Mouse (Mus musculus) liver, adult (tissue): ENCODE measurements around the gene Serpina1e.

Source experiments
- GATA4 ChIP-seq: IDR thresholded peaks from 2 replicates; pipeline ENCODE4 v1.6.1; 2014; ENCODE audit warnings: mild to moderate bottlenecking, low read length; ENCODE audit not compliant: insufficient replicate concordance

The Serpina1e gene

DNA sequence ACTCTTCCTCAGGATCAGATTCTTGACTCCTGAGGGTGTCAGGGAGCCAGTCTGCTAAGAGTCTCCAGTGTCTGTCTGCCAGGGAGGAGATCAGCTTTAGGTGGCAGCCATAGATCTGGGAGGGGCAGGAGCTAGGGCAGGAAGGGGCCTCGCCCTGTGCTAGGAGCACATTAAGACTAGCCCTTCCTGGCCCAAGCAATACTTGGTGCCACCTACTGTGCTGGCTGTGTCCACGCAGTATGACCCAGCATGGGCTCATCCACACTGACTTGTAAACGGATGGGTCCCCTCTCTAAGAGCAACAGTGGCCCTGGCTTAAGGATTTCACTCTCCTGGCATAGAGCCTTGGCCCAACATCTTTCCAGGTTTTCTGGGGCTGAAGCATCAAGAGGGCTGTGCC, at the start of gene Serpina1e:
Serpina1e (minus strand) TSS at position 178 of the 400 bp plus-strand sequence.
- TF ChIP-seq GATA4: no peak

DNA sequence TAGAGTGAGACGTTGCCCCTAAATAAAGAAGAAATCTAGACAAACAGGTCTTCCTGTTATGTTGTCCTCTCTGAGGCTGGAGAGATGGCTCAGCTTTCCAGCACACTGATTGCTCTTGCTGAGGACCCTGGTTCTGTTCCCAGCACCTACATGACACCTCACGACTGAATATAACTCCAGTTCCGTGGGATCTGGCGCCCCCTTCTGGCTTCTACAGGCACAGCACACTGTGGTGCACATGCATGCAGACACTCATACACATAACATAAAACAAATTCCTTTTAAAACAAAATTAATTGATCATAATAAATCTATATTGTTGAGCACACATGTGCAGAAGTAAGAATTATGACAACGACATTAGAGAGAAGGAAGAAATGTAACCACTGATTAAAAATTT, 45.9 kb upstream of the Serpina1e start:
- no peak for TF ChIP-seq GATA4

- TF ChIP-seq GATA4: no peak
Observed at GRCm38 (mm10) chr12:104003238-104003612, 44.5 kb upstream of the Serpina1e start.

GRCm38 (mm10) chr12:104002569-104003237, 43.9 kb upstream of the Serpina1e start:
- TF ChIP-seq GATA4: peak; percentile 37; the same call in 1 of the 2 replicates

GRCm38 (mm10) chr12:104000594-104000993, 41.8 kb upstream of the Serpina1e start:
- no peak for TF ChIP-seq GATA4

DNA sequence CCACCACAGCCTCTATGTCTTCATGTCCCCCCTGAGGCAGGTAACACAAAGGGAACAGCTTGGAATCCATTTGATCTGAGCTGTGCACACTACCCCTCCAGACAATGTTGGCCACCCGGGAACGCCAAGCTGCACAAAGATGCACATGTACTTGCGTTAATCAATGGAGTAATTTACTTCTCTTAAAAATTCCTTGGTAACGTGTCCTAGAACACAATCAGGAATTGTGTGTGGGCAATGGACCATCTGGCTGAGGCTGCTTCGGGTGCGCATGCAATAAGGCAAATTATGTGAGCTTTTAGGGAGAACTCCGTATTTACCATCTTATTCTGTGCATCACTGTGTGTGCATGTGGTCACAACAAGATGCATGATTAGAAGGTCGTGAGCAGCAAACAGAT, 40.8 kb upstream of the Serpina1e start:
- TF ChIP-seq GATA4: no peak

GRCm38 (mm10) chr12:103996513-103996912, 37.7 kb upstream of the Serpina1e start:
- TF ChIP-seq GATA4: no peak

- no peak for TF ChIP-seq GATA4
Observed at GRCm38 (mm10) chr12:103995292-103996072, 36.7 kb upstream of the Serpina1e start.

GRCm38 (mm10) chr12:103992945-103993344, 34.2 kb upstream of the Serpina1e start:
- no peak for TF ChIP-seq GATA4

DNA sequence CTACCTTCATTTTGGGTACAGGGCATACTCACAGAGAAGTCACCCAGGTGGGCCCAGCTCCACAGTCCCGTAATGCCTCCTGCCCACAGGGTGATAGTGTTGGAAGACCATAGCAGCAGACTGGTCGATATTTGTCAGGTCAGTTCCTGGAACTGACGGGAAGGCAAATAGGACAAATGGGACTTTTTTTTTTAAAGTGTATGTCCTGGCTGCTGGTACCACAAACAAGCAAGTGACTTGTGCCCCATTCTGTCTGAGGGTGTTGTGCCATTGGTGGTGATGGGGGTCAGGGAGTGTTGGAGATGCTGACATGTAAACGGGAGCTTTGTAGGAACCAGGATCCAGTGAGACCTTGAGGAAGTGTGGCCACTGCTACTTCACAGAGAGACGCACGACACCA, 31.1 kb upstream of the Serpina1e start, which contains the start of gene Serpina11:
Serpina11 (minus strand) TSS at position 101 of the 400 bp plus-strand sequence.
- no peak; the same call in 1 of the 2 replicates for TF ChIP-seq GATA4

GRCm38 (mm10) chr12:103989514-103989767, 30.7 kb upstream of the Serpina1e start:
- no peak for TF ChIP-seq GATA4

GRCm38 (mm10) chr12:103988754-103989513, 30.2 kb upstream of the Serpina1e start:
- no peak for TF ChIP-seq GATA4

DNA sequence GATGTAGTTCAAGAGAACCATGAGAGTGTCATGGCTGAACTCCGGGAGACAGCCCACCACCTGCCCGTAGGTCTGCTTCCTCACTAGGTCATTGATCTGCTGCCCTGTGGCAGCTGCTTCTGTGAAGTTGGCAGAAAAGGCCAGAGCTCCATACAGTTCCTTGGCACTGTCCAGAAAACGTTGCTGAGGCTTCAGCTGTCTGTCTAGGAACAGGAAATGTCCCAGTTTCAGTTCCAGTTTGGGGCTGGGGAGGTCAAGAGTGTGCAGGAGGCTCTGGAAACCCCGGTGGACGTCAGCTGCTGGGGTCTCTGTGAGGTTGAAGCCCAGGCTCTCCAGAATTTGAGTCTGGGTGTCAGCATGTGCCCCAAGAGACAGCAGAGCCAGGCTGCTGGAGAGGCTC, 27.1 kb upstream of the Serpina1e start:
- TF ChIP-seq GATA4: no peak

DNA sequence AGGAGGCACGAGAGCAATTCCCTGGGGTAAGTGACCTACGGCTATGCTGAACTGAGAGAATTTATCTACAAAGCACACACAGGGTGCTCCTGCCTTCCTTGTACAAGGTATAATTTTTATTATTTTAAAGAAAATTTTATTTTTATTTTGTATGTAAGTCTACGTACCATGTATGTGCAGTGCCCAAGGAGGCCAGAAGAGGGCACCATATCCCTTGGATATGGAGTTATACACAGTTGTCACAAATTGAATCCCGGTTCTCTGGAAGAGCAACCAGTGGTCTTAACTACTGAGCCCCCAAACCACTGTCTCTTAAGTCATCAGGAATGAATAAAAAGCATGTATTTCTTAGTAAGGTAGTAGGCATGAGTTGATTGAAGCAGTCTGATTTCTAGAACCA, 26.2 kb upstream of the Serpina1e start:
- no peak for TF ChIP-seq GATA4

GRCm38 (mm10) chr12:103981646-103982360, 23.0 kb upstream of the Serpina1e start:
- no peak for TF ChIP-seq GATA4
